Mouse (Mus musculus) cortical plate, adult 2 months (tissue): ENCODE measurements at regions not wholly inside any gene's neighbourhood (a gene's known extent, or its start where the extent isn't known, plus 50 kb on each side); places are given as distances from the start of the nearest gene placed in this dataset.

Experiments used
- H3K27ac ChIP-seq: fragments of 200-500 bp; 2 replicates; pipeline ENCODE4 v1.5.1; 2012; ENCODE audit warnings: low read length, control low read depth, inconsistent platforms; ENCODE audit not compliant: insufficient read depth
- H3K4me1 ChIP-seq: fragments of 200-500 bp; 2 replicates; pipeline ENCODE4 v1.6.1; 2011; ENCODE audit warnings: low read length; ENCODE audit not compliant: control insufficient read depth, insufficient read depth
- H3K4me3 ChIP-seq: fragments of 200-500 bp; 2 replicates; pipeline ENCODE4 v1.5.1; 2011; ENCODE audit warnings: mild to moderate bottlenecking, low read length, control low read depth; ENCODE audit not compliant: insufficient read depth
- CTCF ChIP-seq: fragments of 200-500 bp; IDR thresholded peaks from 2 replicates; pipeline ENCODE4 v1.5.1; 2011; ENCODE audit warnings: mild to moderate bottlenecking, control low read depth, low read length; ENCODE audit not compliant: insufficient read depth; ENCODE audit errors: extremely low read depth
- POLR2A ChIP-seq: fragments of 200-500 bp; IDR thresholded peaks from 2 replicates; pipeline ENCODE4 v1.6.1; 2011; ENCODE audit warnings: mild to moderate bottlenecking, low read length, control low read depth; ENCODE audit not compliant: insufficient read depth; ENCODE audit errors: extremely low read depth

DNA sequence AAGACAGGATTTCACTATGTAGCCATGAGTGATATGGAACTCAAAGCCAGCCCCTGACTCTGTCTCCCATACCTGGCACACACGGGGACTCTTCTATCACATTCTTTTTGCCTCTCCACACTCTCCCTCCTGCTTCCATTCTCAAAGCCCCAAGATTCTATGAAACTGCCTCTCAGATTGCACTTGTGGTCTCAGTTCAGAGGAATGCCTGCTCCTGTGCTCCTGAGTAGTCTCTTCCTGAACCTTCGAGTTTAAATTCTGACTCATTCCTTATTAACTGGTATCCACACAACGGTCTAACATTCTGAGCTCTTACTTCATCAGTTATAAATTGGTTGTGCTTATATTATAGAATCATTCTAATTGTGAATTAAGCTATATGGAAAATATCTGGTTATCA lies 473.6 kb upstream of the A830018L16Rik start:
- Histone ChIP-seq H3K4me3 (no peak overlapping the region), H3K4me1 (no peaks in the 10 kb centered on the region; the same call in 1 of the 2 replicates), H3K27ac (no peak overlapping the region)
- TF ChIP-seq CTCF: no peak

DNA sequence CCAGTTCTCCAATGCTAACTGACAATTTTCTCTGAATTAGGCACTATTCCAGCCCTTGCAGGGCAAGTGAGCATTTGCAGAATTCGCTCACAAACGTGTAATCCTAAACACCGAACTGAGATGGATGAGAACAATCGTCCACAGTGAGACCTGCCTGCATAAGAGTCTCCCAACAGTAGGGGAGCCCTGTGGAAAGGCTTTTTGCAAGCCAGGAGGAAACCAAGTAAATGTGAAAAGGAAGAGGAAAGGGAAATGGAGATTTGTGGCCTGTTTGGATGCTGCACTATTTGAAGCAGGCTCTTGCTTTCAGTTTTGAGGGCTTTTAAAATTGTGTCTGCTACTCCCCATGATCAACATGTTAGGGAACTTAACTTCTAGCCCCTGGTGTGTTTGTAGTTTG lies 470.9 kb upstream of the A830018L16Rik start:
- H3K27ac ChIP-seq: 0 out of 2 replicates have a peak overlapping the region, but pooled peaks have one; percentile 29
- no peak for TF ChIP-seq POLR2A
- TF ChIP-seq CTCF: 0 out of 2 replicates have a peak, but pooled peaks have one; percentile 6
- no peak overlapping the region for H3K4me3 ChIP-seq
- no peaks in the 10 kb centered on the region; the same call in 1 of the 2 replicates for H3K4me1 ChIP-seq
